Mouse (Mus musculus) right cerebral cortex, adult 18-20 months (tissue): ENCODE results near the gene Rpp25l.
"Not testable (repeated sequence)": the region's sequence is repeated elsewhere in the genome, so short reads cannot be mapped to it uniquely, and the experiment has no call there.

Experiments used
- DNase-seq: peaks from one replicate; pipeline ENCODE4 v3.0.0; 2022; ENCODE audit warnings: mixed read lengths

Rpp25l gene

GRCm38 (mm10) chr4:41731052-41731765, 17.9 kb upstream of the Rpp25l start, which contains the start of gene Arid3c:
Gene Arid3c (minus strand): TSS chr4:41731142.
- DNase-seq = no peak

- DNase-seq = no peak
Measured at GRCm38 (mm10) chr4:41726826-41727621, 13.7 kb upstream of the Rpp25l start.

GRCm38 (mm10) chr4:41722918-41723351, 9.6 kb upstream of the Rpp25l start, which contains the start of gene Dctn3:
Gene Dctn3 (minus strand): TSS chr4:41723170.
- DNase-seq = peak; percentile 95

GRCm38 (mm10) chr4:41716834-41717233, 3.5 kb upstream of the Rpp25l start:
- no peak for DNase-seq

GRCm38 (mm10) chr4:41715596-41715995, 2.3 kb upstream of the Rpp25l start:
- no peak for DNase-seq

- DNase-seq = no peak
Measured at GRCm38 (mm10) chr4:41715082-41715481, 1.7 kb upstream of the Rpp25l start.

GRCm38 (mm10) chr4:41714276-41714675, 942 bp upstream of the Rpp25l start:
- DNase-seq = peak; percentile 81

- DNase-seq = no peak
Measured at GRCm38 (mm10) chr4:41712421-41713196, 725 bp downstream of the Rpp25l start.

GRCm38 (mm10) chr4:41711705-41712375, 1.5 kb downstream of the Rpp25l start:
- no peak for DNase-seq

GRCm38 (mm10) chr4:41710229-41710628, 3.1 kb downstream of the Rpp25l start:
- DNase-seq = no peak

- no peak for DNase-seq
Measured at GRCm38 (mm10) chr4:41708192-41708745, 5.1 kb downstream of the Rpp25l start.

GRCm38 (mm10) chr4:41707011-41707535, 6.3 kb downstream of the Rpp25l start:
- peak; percentile 87 for DNase-seq

- no peak for DNase-seq
Measured at GRCm38 (mm10) chr4:41705922-41706754, 7.2 kb downstream of the Rpp25l start.

GRCm38 (mm10) chr4:41704651-41705050, 8.7 kb downstream of the Rpp25l start:
- no peak for DNase-seq

- not testable (repeated sequence) for DNase-seq
Measured at GRCm38 (mm10) chr4:41702226-41702625, 11.1 kb downstream of the Rpp25l start.

GRCm38 (mm10) chr4:41700224-41700623, 13.1 kb downstream of the Rpp25l start:
- not testable (repeated sequence) for DNase-seq

- not testable (repeated sequence) for DNase-seq
Measured at GRCm38 (mm10) chr4:41699783-41700182, 13.6 kb downstream of the Rpp25l start, which contains the start of gene Il11ra1. Gene Il11ra1 (plus strand): TSS chr4:41699989.

GRCm38 (mm10) chr4:41698421-41699016, 14.8 kb downstream of the Rpp25l start:
- DNase-seq = not testable (repeated sequence)

GRCm38 (mm10) chr4:41696930-41697841, 16.1 kb downstream of the Rpp25l start, which contains the start of gene Cntfr:
Gene Cntfr (minus strand): TSS chr4:41697089.
- DNase-seq = peak; percentile 84
